Mouse (Mus musculus): ENCODE data around the gene Morn3. TPM values are rescaled to one million over a fixed set of nuclear protein-coding genes. Genes with fewer than 3 reads are reported as not detected.

Gene Morn3
- polyA plus RNA-seq, 1 experiment from 2014 or later = 0.57 TPM

DNA sequence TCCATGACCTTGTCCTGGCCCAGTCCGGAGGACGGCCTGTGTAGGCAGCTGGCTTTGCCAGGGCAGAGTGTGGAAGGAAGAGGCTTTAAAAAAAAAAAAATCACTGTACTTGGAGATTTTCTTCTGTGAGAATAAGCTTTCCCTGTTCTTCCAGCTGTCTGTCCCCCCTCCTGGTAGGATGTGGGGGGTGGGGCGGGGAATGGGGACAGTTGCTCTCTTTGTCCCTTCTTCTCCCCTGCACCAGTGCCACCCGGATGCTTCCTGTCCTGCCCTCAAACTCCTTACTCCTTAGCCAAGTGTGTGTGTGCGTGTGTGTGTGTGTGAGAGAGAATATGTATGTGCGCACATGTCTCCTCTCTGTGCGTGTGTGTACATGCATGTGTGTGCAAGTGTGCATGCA lies 17.1 kb downstream of the Morn3 start:
- Histone ChIP-seq H3K9me3 (ENCODE audit: control insufficient read depth, low read length) (0 out of 2 replicates have a peak, but pooled peaks cover 3% of the 10 kb centered on the region), H3K4me2 (ENCODE audit: low read depth, low read length) (no peak overlapping the region), H3K4me3 (ENCODE audit: low read length) (no peak overlapping the region), H3K4me1 (ENCODE audit: control insufficient read depth, insufficient read depth, low read length) (peaks cover 16% of the 10 kb centered on the region), H3K27me3 (replicated peaks; ENCODE audit: control insufficient read depth, insufficient read depth, low read length) (no peaks in the 10 kb centered on the region), H3K27ac (ENCODE audit: low read length) (no peak overlapping the region), H3K36me3 (ENCODE audit: control insufficient read depth, insufficient read depth, low read length) (0 out of 2 replicates have a peak, but pooled peaks cover 5% of the 10 kb centered on the region), H3K9ac (ENCODE audit: low read depth, low read length) (no peak overlapping the region)
- WGBS = 80% methylated on average over 7 of the region's 7 CpGs
- ATAC-seq = no peak

DNA sequence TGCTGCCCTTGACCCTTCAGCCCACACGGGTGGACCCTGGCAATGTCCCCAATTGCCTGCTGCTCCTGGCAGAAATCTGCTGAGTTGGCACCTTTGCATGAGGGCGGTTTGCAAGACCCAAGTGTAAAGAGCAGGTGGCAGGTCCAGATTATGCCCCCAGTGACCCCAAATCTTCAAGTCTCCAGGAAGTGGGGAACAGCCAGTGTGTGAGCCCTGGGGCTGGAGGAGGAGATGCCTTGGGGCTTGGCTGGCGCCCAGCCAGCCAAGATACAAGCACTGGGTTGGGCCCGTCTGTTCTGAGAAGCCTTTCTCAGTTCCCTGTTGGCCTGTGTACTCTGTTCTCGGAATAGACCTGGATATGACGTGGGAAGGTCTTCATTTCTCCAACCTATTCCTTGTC lies 19.4 kb downstream of the Morn3 start:
- no peak overlapping the region for H3K4me2 ChIP-seq (ENCODE audit: low read depth, low read length)
- H3K36me3 ChIP-seq (ENCODE audit: control insufficient read depth, insufficient read depth, low read length) = 0 out of 2 replicates have a peak, but pooled peaks cover 5% of the 10 kb centered on the region
- 0 out of 2 replicates have a peak, but pooled peaks cover 3% of the 10 kb centered on the region for H3K9me3 ChIP-seq (ENCODE audit: control insufficient read depth, low read length)
- H3K9ac ChIP-seq (ENCODE audit: low read depth, low read length) = peak overlapping the region; percentile 24; the same call in 1 of the 2 replicates
- H3K27ac ChIP-seq (ENCODE audit: low read length) = peak overlapping the region; percentile 67
- peaks cover 16% of the 10 kb centered on the region for H3K4me1 ChIP-seq (ENCODE audit: control insufficient read depth, insufficient read depth, low read length)
- no peaks in the 10 kb centered on the region for H3K27me3 ChIP-seq (replicated peaks; ENCODE audit: control insufficient read depth, insufficient read depth, low read length)
- H3K4me3 ChIP-seq (ENCODE audit: low read length) = no peak overlapping the region
- ATAC-seq = peak; percentile 90
- 47% methylated on average over 6 of the region's 6 CpGs for WGBS

DNA sequence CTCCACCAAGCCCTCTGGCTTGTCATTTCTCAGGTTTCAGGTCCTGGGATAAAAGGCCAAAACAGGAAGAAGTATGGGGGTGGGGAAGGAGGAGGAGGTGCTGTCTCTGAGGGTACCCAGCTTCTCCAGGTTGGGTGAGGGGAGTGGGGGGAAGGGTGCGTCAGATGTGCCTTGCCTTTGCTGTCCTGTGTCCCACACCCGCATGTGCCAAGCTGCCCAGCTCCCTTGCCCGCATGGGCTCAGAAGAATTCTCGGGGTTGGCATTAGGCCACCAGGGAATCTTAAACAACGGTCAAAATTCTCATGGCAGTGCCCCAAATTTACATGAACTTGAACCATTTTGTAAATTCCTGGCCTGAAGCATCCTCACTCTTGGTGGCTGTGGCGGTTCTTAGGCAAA lies 20.4 kb downstream of the Morn3 start:
- H3K27ac ChIP-seq (ENCODE audit: low read length) = no peak overlapping the region
- WGBS = 60% methylated on average over 6 of the region's 6 CpGs
- 0 out of 2 replicates have a peak, but pooled peaks cover 5% of the 10 kb centered on the region for H3K36me3 ChIP-seq (ENCODE audit: control insufficient read depth, insufficient read depth, low read length)
- no peak overlapping the region for H3K4me3 ChIP-seq (ENCODE audit: low read length)
- H3K9ac ChIP-seq (ENCODE audit: low read depth, low read length) = no peak overlapping the region
- H3K9me3 ChIP-seq (ENCODE audit: control insufficient read depth, low read length) = 0 out of 2 replicates have a peak, but pooled peaks cover 2% of the 10 kb centered on the region
- no peaks in the 10 kb centered on the region for H3K27me3 ChIP-seq (replicated peaks; ENCODE audit: control insufficient read depth, insufficient read depth, low read length)
- no peak for ATAC-seq
- peaks cover 16% of the 10 kb centered on the region for H3K4me1 ChIP-seq (ENCODE audit: control insufficient read depth, insufficient read depth, low read length)
- no peak overlapping the region for H3K4me2 ChIP-seq (ENCODE audit: low read depth, low read length)

DNA sequence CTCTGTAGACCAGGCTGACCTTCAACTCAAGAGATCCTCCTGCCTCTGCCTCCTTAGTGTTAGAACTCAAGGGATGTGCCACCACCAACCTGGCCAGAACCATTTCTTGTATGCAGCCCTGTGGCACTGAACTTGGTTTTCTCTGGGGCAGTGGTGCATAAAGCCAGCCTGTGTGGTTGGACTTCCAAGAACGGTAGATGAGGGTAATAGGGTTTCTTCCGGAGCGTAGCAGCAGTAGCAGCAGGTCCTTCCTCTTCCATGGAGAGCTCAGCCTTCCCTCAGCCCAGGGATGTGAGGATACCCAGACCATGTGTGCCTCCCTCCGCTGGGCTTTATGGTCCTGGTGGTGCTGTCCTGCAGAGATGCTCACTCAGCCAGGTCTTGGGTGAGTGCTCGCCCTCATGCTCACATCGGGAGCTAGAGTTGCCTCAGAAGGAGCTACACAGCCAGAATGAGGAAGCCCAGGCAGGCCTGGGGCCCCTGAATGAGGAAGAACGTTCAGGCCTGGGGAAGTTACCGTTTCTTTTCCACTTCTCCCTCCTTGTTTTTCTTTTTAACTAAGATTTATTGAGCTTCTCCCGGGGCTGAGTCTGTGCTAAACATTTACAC lies 21.7 kb downstream of the Morn3 start:
- no peaks in the 10 kb centered on the region for H3K9me3 ChIP-seq (ENCODE audit: control insufficient read depth, low read length)
- no peaks in the 10 kb centered on the region for H3K27me3 ChIP-seq (replicated peaks; ENCODE audit: control insufficient read depth, insufficient read depth, low read length)
- no peak overlapping the region for H3K27ac ChIP-seq (ENCODE audit: low read length)
- no peak overlapping the region for H3K9ac ChIP-seq (ENCODE audit: low read depth, low read length)
- H3K4me3 ChIP-seq (ENCODE audit: low read length) = no peak overlapping the region
- no peak for ATAC-seq
- no peak overlapping the region for H3K4me2 ChIP-seq (ENCODE audit: low read depth, low read length)
- 65% methylated on average over 9 of the region's 9 CpGs for WGBS
- H3K4me1 ChIP-seq (ENCODE audit: control insufficient read depth, insufficient read depth, low read length) = peaks cover 16% of the 10 kb centered on the region
- 0 out of 2 replicates have a peak, but pooled peaks cover 3% of the 10 kb centered on the region for H3K36me3 ChIP-seq (ENCODE audit: control insufficient read depth, insufficient read depth, low read length)

DNA sequence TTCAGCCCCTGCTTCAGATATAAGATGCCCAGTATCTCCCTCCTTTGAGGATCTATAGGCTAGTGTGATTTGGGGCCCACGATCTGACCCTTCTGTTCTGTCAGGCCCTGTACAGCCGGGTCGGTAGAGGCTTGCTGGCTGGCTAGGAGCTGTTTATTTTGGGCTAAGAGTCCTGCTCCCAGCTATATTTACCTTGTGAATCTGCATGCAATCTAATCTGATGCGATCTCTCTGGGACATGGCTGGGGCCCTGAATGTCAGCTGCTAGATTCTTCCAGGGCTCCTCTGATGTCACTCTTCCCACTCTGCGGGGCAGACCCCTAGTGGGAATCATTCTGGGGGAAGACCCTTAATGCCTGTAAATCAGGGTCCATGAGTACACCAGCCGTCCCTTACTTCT lies 22.5 kb downstream of the Morn3 start:
- H3K9ac ChIP-seq (ENCODE audit: low read depth, low read length) = no peak overlapping the region
- H3K27me3 ChIP-seq (replicated peaks; ENCODE audit: control insufficient read depth, insufficient read depth, low read length) = no peaks in the 10 kb centered on the region
- H3K4me1 ChIP-seq (ENCODE audit: control insufficient read depth, insufficient read depth, low read length) = peaks cover 20% of the 10 kb centered on the region
- no peak for ATAC-seq
- H3K27ac ChIP-seq (ENCODE audit: low read length) = no peak overlapping the region
- no peaks in the 10 kb centered on the region for H3K9me3 ChIP-seq (ENCODE audit: control insufficient read depth, low read length)
- H3K36me3 ChIP-seq (ENCODE audit: control insufficient read depth, insufficient read depth, low read length) = 0 out of 2 replicates have a peak, but pooled peaks cover under 1% of the 10 kb centered on the region
- no peak overlapping the region for H3K4me2 ChIP-seq (ENCODE audit: low read depth, low read length)
- H3K4me3 ChIP-seq (ENCODE audit: low read length) = no peak overlapping the region
- 76% methylated on average over 6 of the region's 6 CpGs for WGBS

DNA sequence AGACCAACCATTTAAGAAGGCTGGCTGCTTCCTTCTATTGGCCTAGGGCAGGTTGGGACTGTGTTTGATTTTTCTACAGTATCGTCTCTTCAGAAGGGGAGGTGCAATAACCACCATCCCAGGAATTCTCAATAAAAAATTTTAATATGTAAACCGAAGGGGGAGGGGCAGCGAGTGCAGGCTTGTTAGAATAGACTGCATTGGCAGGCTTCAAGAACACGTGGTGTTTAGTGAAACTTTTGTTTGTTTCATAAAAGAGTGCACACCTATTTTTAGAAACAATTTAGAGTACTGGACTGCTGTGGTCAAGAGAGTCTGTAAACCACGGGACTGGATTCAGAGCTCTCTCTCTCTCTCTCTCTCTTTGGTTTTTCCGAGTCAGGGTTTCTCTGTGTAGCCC lies 23.8 kb downstream of the Morn3 start:
- H3K36me3 ChIP-seq (ENCODE audit: control insufficient read depth, insufficient read depth, low read length) = no peaks in the 10 kb centered on the region
- no peak overlapping the region for H3K4me3 ChIP-seq (ENCODE audit: low read length)
- ATAC-seq = no peak
- no peaks in the 10 kb centered on the region for H3K27me3 ChIP-seq (replicated peaks; ENCODE audit: control insufficient read depth, insufficient read depth, low read length)
- peaks cover 26% of the 10 kb centered on the region for H3K4me1 ChIP-seq (ENCODE audit: control insufficient read depth, insufficient read depth, low read length)
- no peak overlapping the region for H3K4me2 ChIP-seq (ENCODE audit: low read depth, low read length)
- H3K9me3 ChIP-seq (ENCODE audit: control insufficient read depth, low read length) = no peaks in the 10 kb centered on the region
- WGBS = 68% methylated on average over 6 of the region's 6 CpGs
- no peak overlapping the region for H3K27ac ChIP-seq (ENCODE audit: low read length)
- no peak overlapping the region for H3K9ac ChIP-seq (ENCODE audit: low read depth, low read length)

DNA sequence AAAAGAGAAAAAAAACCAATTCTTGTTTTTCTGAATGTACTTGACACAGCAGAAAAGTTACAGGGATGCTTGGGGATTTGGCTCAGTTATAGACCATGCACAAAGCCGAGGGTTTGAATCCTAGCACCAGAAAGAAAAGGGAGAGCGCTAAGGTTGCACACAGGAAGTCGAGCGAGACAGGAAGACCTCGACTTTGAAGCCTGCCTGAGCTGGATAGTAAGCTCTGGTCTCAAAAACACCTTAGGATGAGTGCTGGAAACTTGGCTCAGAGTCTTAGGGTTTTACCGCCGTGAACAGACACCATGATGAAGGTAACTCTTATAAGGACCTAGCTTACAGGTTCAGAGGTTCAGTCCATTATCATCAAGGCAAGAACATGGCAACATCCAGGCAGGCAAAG lies 25.4 kb downstream of the Morn3 start:
- no peak for ATAC-seq
- H3K9ac ChIP-seq (ENCODE audit: low read depth, low read length) = no peak overlapping the region
- H3K4me2 ChIP-seq (ENCODE audit: low read depth, low read length) = no peak overlapping the region
- H3K4me1 ChIP-seq (ENCODE audit: control insufficient read depth, insufficient read depth, low read length) = peaks cover 15% of the 10 kb centered on the region
- no peak overlapping the region for H3K4me3 ChIP-seq (ENCODE audit: low read length)
- 86% methylated on average over 7 of the region's 7 CpGs for WGBS
- no peaks in the 10 kb centered on the region for H3K36me3 ChIP-seq (ENCODE audit: control insufficient read depth, insufficient read depth, low read length)
- no peaks in the 10 kb centered on the region for H3K27me3 ChIP-seq (replicated peaks; ENCODE audit: control insufficient read depth, insufficient read depth, low read length)
- H3K9me3 ChIP-seq (ENCODE audit: control insufficient read depth, low read length) = no peaks in the 10 kb centered on the region
- no peak overlapping the region for H3K27ac ChIP-seq (ENCODE audit: low read length)

DNA sequence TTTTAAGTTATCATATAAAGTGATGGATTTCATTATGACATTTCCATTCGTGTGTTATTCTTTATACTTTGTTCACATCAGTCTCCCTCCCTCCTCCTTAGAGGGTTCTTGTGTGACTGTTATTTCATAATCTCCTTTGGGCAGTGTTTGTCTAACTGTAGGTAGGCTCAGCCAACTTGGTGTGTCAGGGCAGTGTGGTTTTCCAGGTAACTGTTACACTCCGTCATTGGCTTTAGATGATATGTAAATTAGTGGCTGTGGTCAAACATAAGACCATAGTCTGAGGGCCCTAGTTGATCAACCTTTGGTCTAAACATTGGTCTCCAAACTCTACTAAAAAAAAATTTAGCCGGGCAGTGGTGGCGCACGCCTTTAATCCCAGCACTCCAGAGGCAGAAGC lies 26.4 kb downstream of the Morn3 start:
- no peak overlapping the region for H3K4me3 ChIP-seq (ENCODE audit: low read length)
- H3K9me3 ChIP-seq (ENCODE audit: control insufficient read depth, low read length) = no peaks in the 10 kb centered on the region
- H3K27ac ChIP-seq (ENCODE audit: low read length) = no peak overlapping the region
- no peaks in the 10 kb centered on the region for H3K36me3 ChIP-seq (ENCODE audit: control insufficient read depth, insufficient read depth, low read length)
- ATAC-seq = no peak
- H3K4me2 ChIP-seq (ENCODE audit: low read depth, low read length) = no peak overlapping the region
- H3K4me1 ChIP-seq (ENCODE audit: control insufficient read depth, insufficient read depth, low read length) = peaks cover 21% of the 10 kb centered on the region
- H3K9ac ChIP-seq (ENCODE audit: low read depth, low read length) = no peak overlapping the region
- H3K27me3 ChIP-seq (replicated peaks; ENCODE audit: control insufficient read depth, insufficient read depth, low read length) = no peaks in the 10 kb centered on the region
- 93% methylated on average over 5 of the region's 5 CpGs for WGBS

DNA sequence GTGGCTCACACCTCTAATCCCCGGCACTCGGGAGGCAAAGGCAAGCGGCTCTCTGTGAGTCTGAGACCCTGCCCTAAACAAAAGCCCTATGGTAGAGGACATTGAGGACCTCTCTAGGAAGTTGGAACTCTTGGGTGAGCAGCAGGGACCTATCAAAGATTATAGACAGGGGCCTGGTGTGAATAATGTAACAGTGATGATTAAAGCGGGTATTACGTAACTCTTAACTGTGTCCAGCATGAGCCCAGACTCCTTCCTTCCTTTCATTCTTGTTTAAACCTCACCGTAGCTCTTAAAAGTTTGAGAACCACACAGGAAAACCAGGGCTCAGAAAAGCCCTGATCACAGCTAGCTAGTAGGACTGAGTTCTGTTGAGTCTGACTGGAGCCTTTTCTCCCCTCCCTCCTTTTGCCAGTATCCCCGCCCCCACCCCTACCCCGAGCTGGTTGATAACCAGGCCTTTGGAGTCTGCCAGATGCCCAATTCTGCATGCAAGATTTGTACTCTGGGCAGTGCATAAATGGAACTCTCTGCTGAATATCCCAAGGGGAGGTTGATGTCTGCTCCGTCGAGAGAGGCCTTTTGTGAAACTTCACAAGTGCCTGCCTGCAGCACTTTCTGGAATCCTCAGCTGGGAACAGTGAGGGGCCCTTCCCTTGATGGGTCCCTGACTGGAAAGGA lies 27.3 kb downstream of the Morn3 start:
- Histone ChIP-seq H3K27me3 (replicated peaks; ENCODE audit: control insufficient read depth, insufficient read depth, low read length) (no peaks in the 10 kb centered on the region), H3K4me1 (ENCODE audit: control insufficient read depth, insufficient read depth, low read length) (peaks cover 23% of the 10 kb centered on the region), H3K9ac (ENCODE audit: low read depth, low read length) (no peak overlapping the region), H3K9me3 (ENCODE audit: control insufficient read depth, low read length) (no peaks in the 10 kb centered on the region), H3K4me3 (ENCODE audit: low read length) (no peak overlapping the region), H3K36me3 (ENCODE audit: control insufficient read depth, insufficient read depth, low read length) (no peaks in the 10 kb centered on the region), H3K27ac (ENCODE audit: low read length) (peak overlapping the region; percentile 34), H3K4me2 (ENCODE audit: low read depth, low read length) (no peak overlapping the region)
- 56% methylated on average over 10 of the region's 10 CpGs for WGBS
- ATAC-seq = no peak

Data from intestine, embryonic 16.5 days (tissue).